Mouse (Mus musculus) MEL (cell line): Measurements from ENCODE around the gene Zmat5.

Experiments used
- CHD2 ChIP-seq: IDR thresholded peaks from 2 replicates; pipeline ENCODE4 v1.6.1; 2011; ENCODE audit warnings: low read length, improper control_type of control experiment
- CTCF ChIP-seq, 3 experiments: IDR thresholded peaks in 2 of 3; conservative IDR thresholded peaks in 1 of 3; 2 replicates each; pipeline ENCODE4 v1.5.1; 2011 to 2012; ENCODE audit warnings: low read length in 3 of 3, low read depth in 2 of 3, mild to moderate bottlenecking in 2 of 3, improper control_type of control experiment in 1 of 3, inconsistent platforms in 1 of 3, mixed read lengths in 1 of 3, moderate library complexity in 1 of 3; ENCODE audit not compliant: control insufficient read depth in 1 of 3, insufficient read depth in 1 of 3, poor library complexity in 1 of 3, severe bottlenecking in 1 of 3
- E2F4 ChIP-seq: IDR thresholded peaks from 2 replicates; pipeline ENCODE4 v1.6.1; 2011; ENCODE audit warnings: low read depth, low read length, improper control_type of control experiment, borderline replicate concordance
- ETS1 ChIP-seq: IDR thresholded peaks from 2 replicates; pipeline ENCODE4 v1.6.1; 2012; ENCODE audit warnings: low read depth, mild to moderate bottlenecking, inconsistent platforms, low read length, improper control_type of control experiment, moderate library complexity
- KAT2A ChIP-seq: conservative IDR thresholded peaks from 2 replicates; pipeline ENCODE4 v1.6.1; 2012; ENCODE audit warnings: low read depth, low read length, improper control_type of control experiment, inconsistent platforms
- POLR2A ChIP-seq, 2 experiments: IDR thresholded peaks; 2 replicates each; pipeline ENCODE4 v1.6.1; 2011 to 2012; ENCODE audit warnings: low read length in 2 of 2, mild to moderate bottlenecking in 2 of 2, control low read depth in 1 of 2, improper control_type of control experiment in 1 of 2, low read depth in 1 of 2, moderate library complexity in 1 of 2; ENCODE audit not compliant: control insufficient read depth in 1 of 2, insufficient read depth in 1 of 2, poor library complexity in 1 of 2
- POLR2AphosphoS2 ChIP-seq: IDR thresholded peaks from 2 replicates; pipeline ENCODE4 v1.6.1; 2011; ENCODE audit warnings: low read length, improper control_type of control experiment
- ZC3H11A ChIP-seq: IDR thresholded peaks from 2 replicates; pipeline ENCODE4 v1.6.1; 2012; ENCODE audit warnings: low read depth, mild to moderate bottlenecking, inconsistent platforms, low read length, improper control_type of control experiment
- ZNF384 ChIP-seq: IDR thresholded peaks from 2 replicates; pipeline ENCODE4 v1.6.1; 2012; ENCODE audit warnings: low read depth, mild to moderate bottlenecking, inconsistent platforms, low read length, improper control_type of control experiment

DNA sequence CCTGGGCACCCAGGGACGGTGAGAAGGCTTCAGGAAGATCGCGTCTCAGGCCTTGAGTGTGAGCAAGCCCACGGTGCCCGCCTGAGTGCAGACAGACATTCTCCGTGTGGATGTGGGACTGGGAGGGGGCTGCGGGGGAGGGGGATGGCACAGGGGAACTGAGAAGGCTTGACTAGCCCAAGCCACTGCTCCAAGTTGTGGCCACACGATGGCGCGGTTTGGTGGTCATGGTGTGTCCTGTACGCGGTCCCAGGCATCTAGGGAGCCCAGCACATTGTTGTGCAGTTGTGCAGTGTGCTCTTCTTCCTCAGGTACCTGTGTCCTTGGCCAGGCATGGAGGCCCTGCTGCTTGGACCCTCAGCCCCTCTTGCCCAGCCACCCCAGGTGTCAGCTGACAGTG, 29.7 kb downstream of the Zmat5 start:
- no peak for TF ChIP-seq CTCF (IDR thresholded peaks at IDR 0.05 in 2 of 3, conservative IDR thresholded peaks at IDR 0.05 in 1 of 3; ENCODE audit: control insufficient read depth in 1 of 3, insufficient read depth in 1 of 3, low read depth in 2 of 3, low read length in 3 of 3, poor library complexity in 1 of 3, severe bottlenecking in 1 of 3)
- no peak for TF ChIP-seq ETS1
- TF ChIP-seq KAT2A, result no peak
- TF ChIP-seq CHD2, result no peak
- no peak for TF ChIP-seq ZNF384
- TF ChIP-seq POLR2A (IDR thresholded peaks at IDR 0.05; ENCODE audit: control insufficient read depth in 1 of 2, insufficient read depth in 1 of 2, low read depth in 1 of 2, low read length in 2 of 2, poor library complexity in 1 of 2), result no peak
- TF ChIP-seq ZC3H11A, result no peak
- no peak for TF ChIP-seq POLR2AphosphoS2
- TF ChIP-seq E2F4, result no peak
